Mouse (Mus musculus): ENCODE data around the gene Tmem170b.

The Tmem170b gene

GRCm38 (mm10) chr13:41614539-41614938, 8.8 kb downstream of the Tmem170b start:
- no peak for DNase-seq (ENCODE audit: low spot score)

GRCm38 (mm10) chr13:41614982-41615381, 9.3 kb downstream of the Tmem170b start:
- DNase-seq (ENCODE audit: low spot score): no peak

GRCm38 (mm10) chr13:41619470-41619869, 13.8 kb downstream of the Tmem170b start:
- no peak for DNase-seq (ENCODE audit: low spot score)

- no peak for DNase-seq (ENCODE audit: low spot score)
These were observed 14.4 kb downstream of the Tmem170b start for GRCm38 (mm10) chr13:41620132-41620531.

GRCm38 (mm10) chr13:41624123-41624522, 18.4 kb downstream of the Tmem170b start:
- DNase-seq (ENCODE audit: low spot score): no peak

- no peak for DNase-seq (ENCODE audit: low spot score)
These were observed 19.5 kb downstream of the Tmem170b start for GRCm38 (mm10) chr13:41625248-41625647.

GRCm38 (mm10) chr13:41627277-41627916, 21.7 kb downstream of the Tmem170b start:
- no peak for DNase-seq (ENCODE audit: low spot score)

GRCm38 (mm10) chr13:41634401-41634818, 28.7 kb downstream of the Tmem170b start:
- peak; percentile 47 for DNase-seq (ENCODE audit: low spot score)

- DNase-seq (ENCODE audit: low spot score): no peak
These were observed 32.4 kb downstream of the Tmem170b start for GRCm38 (mm10) chr13:41638083-41638482.

GRCm38 (mm10) chr13:41642851-41643250, 37.1 kb downstream of the Tmem170b start:
- no peak for DNase-seq (ENCODE audit: low spot score)

- DNase-seq (ENCODE audit: low spot score): no peak
These were observed 38.1 kb downstream of the Tmem170b start for GRCm38 (mm10) chr13:41643798-41644197.

- DNase-seq (ENCODE audit: low spot score): no peak
These were observed 39.1 kb downstream of the Tmem170b start for GRCm38 (mm10) chr13:41644591-41645482.

GRCm38 (mm10) chr13:41645483-41645859, 39.8 kb downstream of the Tmem170b start:
- DNase-seq (ENCODE audit: low spot score): no peak

GRCm38 (mm10) chr13:41647976-41648375, 42.3 kb downstream of the Tmem170b start:
- no peak for DNase-seq (ENCODE audit: low spot score)

- DNase-seq (ENCODE audit: low spot score): no peak
These were observed 45.0 kb downstream of the Tmem170b start for GRCm38 (mm10) chr13:41650665-41651064.

- no peak for DNase-seq (ENCODE audit: low spot score)
These were observed 48.1 kb downstream of the Tmem170b start for GRCm38 (mm10) chr13:41653791-41654190.

GRCm38 (mm10) chr13:41655576-41656090, 49.9 kb downstream of the Tmem170b start:
- no peak for DNase-seq (ENCODE audit: low spot score)

GRCm38 (mm10) chr13:41660052-41660793, 54.5 kb downstream of the Tmem170b start:
- no peak for DNase-seq (ENCODE audit: low spot score)

- DNase-seq (ENCODE audit: low spot score): no peak
These were observed 55.4 kb downstream of the Tmem170b start for GRCm38 (mm10) chr13:41661116-41661515.

- no peak for DNase-seq (ENCODE audit: low spot score)
These were observed 56.8 kb downstream of the Tmem170b start for GRCm38 (mm10) chr13:41662401-41663070.

- DNase-seq (ENCODE audit: low spot score): no peak
These were observed 57.9 kb downstream of the Tmem170b start for GRCm38 (mm10) chr13:41663501-41664195.
